Mouse (Mus musculus) cerebellum, adult 2 months (tissue): Measurements from ENCODE around the gene Mob3a.

Experiments used
- CTCF ChIP-seq: fragments of 200-500 bp; IDR thresholded peaks from 2 replicates; pipeline ENCODE4 v1.5.1; 2011; ENCODE audit warnings: low read depth, mild to moderate bottlenecking, control low read depth, low read length, moderate library complexity, borderline replicate concordance; ENCODE audit not compliant: insufficient read depth
- POLR2A ChIP-seq: fragments of 200-500 bp; IDR thresholded peaks from 2 replicates; pipeline ENCODE4 v1.6.1; 2011; ENCODE audit warnings: low read length, control low read depth, borderline replicate concordance; ENCODE audit not compliant: insufficient read depth

DNA sequence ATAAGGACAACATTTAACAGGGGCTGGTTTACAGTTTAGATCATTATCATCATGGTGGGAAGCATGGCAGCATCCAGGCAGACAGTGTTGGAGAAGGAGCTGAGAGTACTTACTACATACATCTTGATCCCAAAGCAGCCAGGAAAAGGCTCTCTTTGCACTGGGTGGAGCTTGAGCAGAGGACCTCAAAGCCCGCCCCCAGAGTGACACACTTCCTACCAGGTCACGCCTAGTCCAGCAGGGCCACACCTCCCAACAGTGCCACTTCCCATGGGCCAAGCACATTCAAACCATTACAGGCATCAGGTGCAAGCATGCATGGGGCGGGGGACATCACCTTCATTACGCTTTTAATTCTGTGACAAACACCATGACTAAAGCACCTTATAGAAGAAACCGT is 42.5 kb upstream of the Mob3a start:
- no peak for TF ChIP-seq CTCF
- TF ChIP-seq POLR2A, result no peak
